Mouse (Mus musculus): ENCODE results near the gene Med13.

- no peak for TF ChIP-seq POLR2A (IDR thresholded peaks at IDR 0.05; ENCODE audit: low read depth, low read length)
- no peak for TF ChIP-seq CTCF (conservative IDR thresholded peaks at IDR 0.05; ENCODE audit: insufficient read depth, insufficient read length, low read depth, low read length)
Measured at GRCm38 (mm10) chr11:86324251-86324650, 33.2 kb downstream of the Med13 start.

Measured in kidney, adult 2 months (tissue).